Mouse (Mus musculus): Measurements from ENCODE around the gene Ngrn.

DNA sequence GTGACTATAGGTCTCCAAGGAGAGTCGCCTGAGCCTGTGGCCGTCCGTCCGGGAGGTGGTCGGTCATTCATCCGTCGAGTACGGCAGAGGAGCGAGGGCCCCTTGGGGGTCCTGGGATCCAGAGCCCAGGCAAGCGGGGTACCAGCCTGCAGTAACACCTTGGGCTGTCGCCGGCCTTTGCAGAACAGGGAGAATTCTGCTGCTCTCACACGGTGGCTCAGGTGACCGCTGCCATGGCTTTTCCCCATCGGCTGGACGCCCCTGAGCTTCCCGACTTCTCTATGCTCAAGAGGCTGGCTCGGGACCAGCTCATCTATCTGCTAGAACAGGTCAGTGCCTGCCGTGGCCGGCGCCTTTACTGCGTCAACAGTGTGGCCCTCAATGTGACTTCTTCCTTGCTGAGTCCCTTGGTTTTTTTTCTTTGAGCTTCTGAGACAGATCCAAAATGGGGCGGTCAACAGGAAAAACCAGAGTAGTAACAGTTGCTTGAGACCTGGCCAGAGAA, 8.8 kb downstream of the Ngrn start:
- TF ChIP-seq POLR2A (IDR thresholded peaks at IDR 0.05; ENCODE audit: insufficient read depth, low read depth, low read length) (no peak), CTCF (IDR thresholded peaks at IDR 0.05) (no peak), EP300 (IDR thresholded peaks at IDR 0.05; ENCODE audit: insufficient read depth, low read depth, low read length) (no peak)
